ENCODE assay signal across 27 mouse cellular contexts in genomic region chr16:11614401-11615014, GRCm38 (mm10).
DNase-seq lines count a peak whose midpoint lies in the region; ATAC-seq and TF ChIP-seq lines count a peak whose summit lies in the region.
"Had no signal": no experiment of that assay in that cellular context is flagged by ENCODE, and none has a peak within 500 bp of the region (broad histone marks: within the 10 kb centered on the region; RNA-seq: fewer than 3 reads in every experiment).

No protein-coding gene starts in this region.

- no peaks in the 10 kb centered on the region for H3K36me3 ChIP-seq in liver, embryonic 14.5 days (replicated peaks; ENCODE audit: control insufficient read depth, insufficient read depth, low read depth)
- no peaks in the 10 kb centered on the region for H3K36me3 ChIP-seq in intestine, embryonic 15.5 days
- H3K36me3 ChIP-seq in forebrain, embryonic 10.5 days (replicated peaks), result no peaks in the 10 kb centered on the region
- H3K36me3 ChIP-seq: limb, embryonic 12.5 days; midbrain, embryonic 15.5 days had no signal

- peak overlapping the region; percentile 56 for H3K27ac ChIP-seq in liver, embryonic 14.5 days
- no peak overlapping the region for H3K27ac ChIP-seq in intestine, embryonic 15.5 days
- H3K27ac ChIP-seq in forebrain, embryonic 10.5 days, result no peak overlapping the region
- H3K27ac ChIP-seq: hindbrain, embryonic 14.5 days; limb, embryonic 12.5 days; midbrain, embryonic 15.5 days had no signal

- H3K4me1 ChIP-seq in liver, embryonic 14.5 days (replicated peaks; ENCODE audit: control insufficient read depth in 2 of 2, insufficient read depth in 2 of 2, low read length in 1 of 2), result peaks cover 23 to 32% of the 10 kb centered on the region in 2 experiments
- H3K4me1 ChIP-seq in intestine, embryonic 15.5 days (replicated peaks), result no peaks in the 10 kb centered on the region
- no peaks in the 10 kb centered on the region; the same call in 1 of the 2 replicates for H3K4me1 ChIP-seq in forebrain, embryonic 10.5 days
- H3K4me1 ChIP-seq: limb, embryonic 12.5 days; midbrain, embryonic 15.5 days had no signal

- DNase-seq in heart, adult 11 months, result peak; percentile 53
- DNase-seq in heart, postnatal 25 days (ENCODE audit: low spot score), result no peak
- peak; percentile 59 for DNase-seq in c-Kit-positive CD71-positive TER-119-positive erythroid progenitor cells, embryonic 14.5 days (ENCODE audit: low spot score)
- DNase-seq in liver, embryonic 14.5 days (ENCODE audit: low read depth in 3 of 3, low spot score in 3 of 3), result peak; percentile 52 to 59 (median 58)
- no peak for DNase-seq in urinary bladder, postnatal 36 days (ENCODE audit: low spot score in 2 of 2)
- no peak for DNase-seq in frontal cortex, postnatal 25 days (ENCODE audit: low spot score in 2 of 2)
- DNase-seq in forebrain, embryonic 10.5 days (ENCODE audit: extremely low spot score, low spot score), result no peak
- DNase-seq: cerebellum, adult 8-10 months; cerebellum, postnatal 36 days; gastrocnemius, postnatal 25 days; heart, postnatal 36 days; kidney, adult 8-10 months; kidney, postnatal 10 days; layer of hippocampus, postnatal 36 days; lung, embryonic 14.5 days; right cerebral cortex, adult 18-20 months; right cerebral cortex, postnatal 4 days; thymus, postnatal 14 days had no signal

- no peak overlapping the region for H3K4me3 ChIP-seq in liver, embryonic 14.5 days (ENCODE audit: insufficient read depth in 1 of 2, low read depth in 2 of 2, low read length in 2 of 2)
- no peak overlapping the region for H3K4me3 ChIP-seq in intestine, embryonic 15.5 days (replicated peaks)
- no peak overlapping the region for H3K4me3 ChIP-seq in forebrain, embryonic 10.5 days
- H3K4me3 ChIP-seq: limb, embryonic 12.5 days; megakaryocyte, embryonic 14.5 days; midbrain, embryonic 15.5 days; myocyte had no signal

- intact Hi-C loops in heart, postnatal 25 days (cut with DNase I), result no loop called here

- no peaks in the 10 kb centered on the region for H3K9me3 ChIP-seq in liver, embryonic 14.5 days (ENCODE audit: control insufficient read depth, low read length)
- no peaks in the 10 kb centered on the region for H3K9me3 ChIP-seq in intestine, embryonic 15.5 days
- H3K9me3 ChIP-seq in forebrain, embryonic 10.5 days, result peaks cover 10% of the 10 kb centered on the region; the same call in 1 of the 2 replicates
- H3K9me3 ChIP-seq: midbrain, embryonic 15.5 days had no signal

- WGBS in liver, embryonic 14.5 days (ENCODE audit: insufficient replicate concordance), result 24% methylated on average over 3 of the region's 3 CpGs
- WGBS in intestine, embryonic 15.5 days, result 83% methylated on average over 3 of the region's 3 CpGs
- 85% methylated on average over 3 of the region's 3 CpGs for WGBS in forebrain, embryonic 10.5 days

- no peaks in the 10 kb centered on the region for H3K27me3 ChIP-seq in liver, embryonic 14.5 days (ENCODE audit: control insufficient read depth, insufficient read depth, low read length)
- H3K27me3 ChIP-seq in intestine, embryonic 15.5 days (replicated peaks), result no peaks in the 10 kb centered on the region
- H3K27me3 ChIP-seq in forebrain, embryonic 10.5 days (ENCODE audit: poor library complexity, severe bottlenecking), result no peaks in the 10 kb centered on the region
- H3K27me3 ChIP-seq: limb, embryonic 12.5 days; megakaryocyte, embryonic 14.5 days; midbrain, embryonic 15.5 days had no signal

- ATAC-seq in liver, embryonic 14.5 days (ENCODE audit: insufficient read depth), result peak; percentile 88
- no peak for ATAC-seq in intestine, embryonic 15.5 days
- ATAC-seq: CD4-positive, CD25-positive, alpha-beta regulatory T cell, adult 4 months; forebrain, embryonic 16.5 days; inflammation-experienced regulatory T-cells, adult 6 months; midbrain, embryonic 15.5 days had no signal

- TF ChIP-seq CTCF in liver, embryonic 14.5 days (IDR thresholded peaks at IDR 0.05; ENCODE audit: low read depth), result no peak

- peak; percentile 72 for TF ChIP-seq EP300 in liver, embryonic 14.5 days (IDR thresholded peaks at IDR 0.05; ENCODE audit: low read depth)

- no peak overlapping the region for H3K9ac ChIP-seq in liver, embryonic 14.5 days (replicated peaks)
- H3K9ac ChIP-seq in intestine, embryonic 15.5 days, result no peak overlapping the region
- H3K9ac ChIP-seq: hindbrain, embryonic 14.5 days; limb, embryonic 12.5 days; lung, embryonic 14.5 days; midbrain, embryonic 15.5 days had no signal

- H3K4me2 ChIP-seq in liver, embryonic 14.5 days (ENCODE audit: low read depth), result peak overlapping the region; percentile 26
- no peak overlapping the region for H3K4me2 ChIP-seq in intestine, embryonic 15.5 days (replicated peaks)
- H3K4me2 ChIP-seq: hindbrain, embryonic 14.5 days; limb, embryonic 12.5 days; lung, embryonic 14.5 days; midbrain, embryonic 15.5 days had no signal

Comparison
In these comparisons a context has a peak if more than half of its experiments do, and no peak if none do; other contexts are left out.
1. DNase-seq: peak in heart, adult 11 months (single experiment), c-Kit-positive CD71-positive TER-119-positive erythroid progenitor cells, embryonic 14.5 days (single experiment) and liver, embryonic 14.5 days (3 of 3); none in heart, postnatal 25 days (single experiment), urinary bladder, postnatal 36 days (0 of 2), frontal cortex, postnatal 25 days (0 of 2) and forebrain, embryonic 10.5 days (single experiment).